Mouse (Mus musculus) ES-E14 (cell line): ENCODE measurements at regions not wholly inside any gene's neighbourhood (a gene's known extent, or its start where the extent isn't known, plus 50 kb on each side); places are given as distances from the start of the nearest gene placed in this dataset.

Experiments used
- CHD2 ChIP-seq: IDR thresholded peaks from 2 replicates; pipeline ENCODE4 v1.6.1; 2014; ENCODE audit warnings: mild to moderate bottlenecking, low read depth, low read length, inconsistent platforms
- HCFC1 ChIP-seq: IDR thresholded peaks from 2 replicates; pipeline ENCODE4 v1.6.1; 2012; ENCODE audit warnings: low read length, inconsistent platforms, borderline replicate concordance; ENCODE audit not compliant: insufficient read depth
- MAFK ChIP-seq: IDR thresholded peaks from 2 replicates; pipeline ENCODE4 v1.6.1; 2014; ENCODE audit warnings: mild to moderate bottlenecking, low read depth, low read length, inconsistent platforms; ENCODE audit not compliant: insufficient read depth
- ZC3H11A ChIP-seq: IDR thresholded peaks from 2 replicates; pipeline ENCODE4 v1.6.1; 2012; ENCODE audit warnings: low read depth, mild to moderate bottlenecking, inconsistent platforms, low read length, borderline replicate concordance
- ZNF384 ChIP-seq: IDR thresholded peaks from 2 replicates; pipeline ENCODE4 v1.6.1; 2012; ENCODE audit warnings: low read depth, low read length, inconsistent platforms

GRCm38 (mm10) chr17:59762068-59762467, 748.9 kb upstream of the Nudt12 start:
- no peak for TF ChIP-seq MAFK
- no peak for TF ChIP-seq CHD2
- TF ChIP-seq ZC3H11A = no peak
- no peak for TF ChIP-seq ZNF384
- no peak for TF ChIP-seq HCFC1
